In genomic region chr2:174851525-174852330, GRCm38 (mm10) we compare ENCODE assay signal across 8 mouse cellular contexts.
DNase-seq lines count a peak whose midpoint lies in the region; ATAC-seq and TF ChIP-seq lines count a peak whose summit lies in the region.

No protein-coding gene starts in this region.

- TF ChIP-seq CTCF in brain, embryonic 14.5 days (IDR thresholded peaks at IDR 0.05; ENCODE audit: borderline replicate concordance, extremely low read depth, insufficient read depth, insufficient read length) = peak; percentile 97
- peak; percentile 98 for TF ChIP-seq CTCF in lung, postnatal 0 days (IDR thresholded peaks at IDR 0.05)

- no peak overlapping the region for H3K4me3 ChIP-seq in forebrain, embryonic 15.5 days
- H3K4me3 ChIP-seq in lung, postnatal 0 days (ENCODE audit: low read depth, low read length) = no peak overlapping the region

- no peaks in the 10 kb centered on the region for H3K36me3 ChIP-seq in forebrain, embryonic 15.5 days
- H3K36me3 ChIP-seq in lung, postnatal 0 days (ENCODE audit: insufficient read depth, low read length) = no peaks in the 10 kb centered on the region

- TF ChIP-seq EP300 in lung, postnatal 0 days (IDR thresholded peaks at IDR 0.05) = no peak

- no peak overlapping the region for H3K27ac ChIP-seq in forebrain, embryonic 15.5 days (replicated peaks)
- H3K27ac ChIP-seq in lung, postnatal 0 days (ENCODE audit: low read length) = no peak overlapping the region

- peaks cover 9% of the 10 kb centered on the region; the same call in 1 of the 2 replicates for H3K4me1 ChIP-seq in forebrain, embryonic 15.5 days
- no peaks in the 10 kb centered on the region for H3K4me1 ChIP-seq in lung, postnatal 0 days (ENCODE audit: insufficient read depth, low read depth, low read length)

- 16% methylated on average over 22 of the region's 22 CpGs for WGBS in forebrain, embryonic 15.5 days
- 13% methylated on average over 22 of the region's 22 CpGs for WGBS in lung, postnatal 0 days

- H3K27me3 ChIP-seq in forebrain, embryonic 15.5 days = no peaks in the 10 kb centered on the region
- no peaks in the 10 kb centered on the region for H3K27me3 ChIP-seq in lung, postnatal 0 days (replicated peaks; ENCODE audit: insufficient read depth, low read length)

- TF ChIP-seq POLR2A in brain, embryonic 14.5 days (IDR thresholded peaks at IDR 0.05; ENCODE audit: borderline replicate concordance, extremely low read depth, insufficient read depth, insufficient read length, poor library complexity, severe bottlenecking) = no peak

- peak; percentile 72 for ATAC-seq in forebrain, embryonic 15.5 days (replicated peaks)
- peak; percentile 87 to 88 for ATAC-seq in hematopoietic stem cell, adult 5-6 weeks (replicated peaks in 1 of 2; ENCODE audit: insufficient read depth in 1 of 2, low FRiP score in 2 of 2, low TSS enrichment in 1 of 2, low read depth in 1 of 2, poor library complexity in 2 of 2, severe bottlenecking in 2 of 2)
- ATAC-seq in lung, postnatal 0 days = peak; percentile 72

- no peaks in the 10 kb centered on the region for H3K9me3 ChIP-seq in forebrain, embryonic 15.5 days
- H3K9me3 ChIP-seq in lung, postnatal 0 days (ENCODE audit: low read length) = no peaks in the 10 kb centered on the region

- H3K4me2 ChIP-seq in forebrain, embryonic 15.5 days (replicated peaks) = no peak overlapping the region
- no peak overlapping the region for H3K4me2 ChIP-seq in lung, postnatal 0 days (replicated peaks; ENCODE audit: low read depth, low read length)

- peak; percentile 76 to 80 for DNase-seq in B cell, adult 2 months
- peak; percentile 84 for DNase-seq in brain, embryonic 14.5 days (ENCODE audit: low read depth)
- peak; percentile 37 to 76 for DNase-seq in layer of hippocampus, adult 8-10 months (ENCODE audit: low spot score in 2 of 2)
- peak; percentile 65 for DNase-seq in lung, postnatal 0 days (ENCODE audit: low spot score)
- DNase-seq in retina, embryonic 14.5 days (ENCODE audit: low spot score) = peak; percentile 80
- DNase-seq in thymus, postnatal 36 days = peak; percentile 53 to 61

- no peak overlapping the region for H3K9ac ChIP-seq in forebrain, embryonic 15.5 days (replicated peaks)
- H3K9ac ChIP-seq in lung, postnatal 0 days (replicated peaks; ENCODE audit: low read depth) = no peak overlapping the region
